Mouse (Mus musculus) megakaryocyte, adult 5-6 weeks (primary cell): ENCODE results near the gene Zfp599. TPM values are rescaled to one million over a fixed set of nuclear protein-coding genes. Genes with fewer than 3 reads are reported as not detected.

ENCODE experiments used
- ATAC-seq: 2 replicates; pipeline ENCODE4 v1.8.0; 2016; ENCODE audit warnings: mild to moderate bottlenecking, inconsistent platforms; ENCODE audit not compliant: poor library complexity, severe bottlenecking
- total RNA-seq, 2 experiments: library from RNA; stranded (forward) in 1 of 2; stranded (reverse) in 1 of 2; fragments of 153-499, 151-499 nt in 1 of 2; fragments of 221-1000, 200-1000 nt in 1 of 2; gene quantifications; 2 replicates each; pipeline versions ENCODE4 v1.2.3 to v1.2.4; 2015 to 2017

Zfp599 gene
- total RNA-seq, 2 experiments from 2014 or later, result 0.33 to 1.8 TPM

- ATAC-seq, result peak; percentile 41
Measured at GRCm38 (mm10) chr9:22224536-22225503, 34.9 kb downstream of the Zfp599 start.

GRCm38 (mm10) chr9:22224066-22224465 lies 35.6 kb downstream of the Zfp599 start:
- ATAC-seq, result no peak

GRCm38 (mm10) chr9:22217858-22218493 lies 41.7 kb downstream of the Zfp599 start:
- ATAC-seq, result no peak

- ATAC-seq, result no peak
Measured at GRCm38 (mm10) chr9:22216705-22217104, 43.0 kb downstream of the Zfp599 start.

- no peak for ATAC-seq
Measured at GRCm38 (mm10) chr9:22214549-22214948, 45.1 kb downstream of the Zfp599 start.

GRCm38 (mm10) chr9:22213785-22214194 lies 45.9 kb downstream of the Zfp599 start:
- no peak for ATAC-seq

Other genes with a start within 250 kb of the Zfp599 start
- gene Elavl3, start 207.9 kb downstream of the Zfp599 start, total RNA-seq (2015), result not detected in 2 replicates
- not detected in 2 replicates for gene Elavl3, start 207.9 kb downstream of the Zfp599 start, total RNA-seq (2017)
- gene Gm49318, start 188.6 kb downstream of the Zfp599 start, total RNA-seq (2015), result not detected in 2 replicates
- not detected in 2 replicates for gene Gm49318, start 188.6 kb downstream of the Zfp599 start, total RNA-seq (2017)
- 4.4 and 6.1 TPM in 2 replicates for gene Zfp653, start 188.5 kb downstream of the Zfp599 start, total RNA-seq (2015)
- gene Zfp653, start 188.5 kb downstream of the Zfp599 start, total RNA-seq (2017), result 6.2 and 8.6 TPM in 2 replicates
- 3.9 and 5.0 TPM in 2 replicates for gene Ecsit, start 174.5 kb downstream of the Zfp599 start, total RNA-seq (2015)
- gene Ecsit, start 174.5 kb downstream of the Zfp599 start, total RNA-seq (2017), result 10.8 and 11.1 TPM in 2 replicates
- gene Cnn1, start 160.7 kb downstream of the Zfp599 start, total RNA-seq (2015), result not detected in 2 replicates
- not detected in 2 replicates for gene Cnn1, start 160.7 kb downstream of the Zfp599 start, total RNA-seq (2017)
- gene Elof1, start 142.7 kb downstream of the Zfp599 start, total RNA-seq (2015), result 85.2 and 95.7 TPM in 2 replicates
- gene Elof1, start 142.7 kb downstream of the Zfp599 start, total RNA-seq (2017), result 29.7 and 42.0 TPM in 2 replicates
- gene Acp5, start 124.2 kb downstream of the Zfp599 start, total RNA-seq (2015), result 5.5 and 10.9 TPM in 2 replicates
- gene Acp5, start 124.2 kb downstream of the Zfp599 start, total RNA-seq (2017), result 4.4 and 6.6 TPM in 2 replicates
- gene Pigyl, start 103.0 kb downstream of the Zfp599 start, total RNA-seq (2015), result 19.7 and 22.1 TPM in 2 replicates
- gene Pigyl, start 103.0 kb downstream of the Zfp599 start, total RNA-seq (2017), result 22.8 and 24.8 TPM in 2 replicates
- gene Zfp872, start 71.8 kb downstream of the Zfp599 start, total RNA-seq (2015), result not detected in 2 replicates
- not detected in 2 replicates for gene Zfp872, start 71.8 kb downstream of the Zfp599 start, total RNA-seq (2017)
- 39.2 and 40.2 TPM in 2 replicates for gene Zfp809, start 34.2 kb downstream of the Zfp599 start, total RNA-seq (2015)
- gene Zfp809, start 34.2 kb downstream of the Zfp599 start, total RNA-seq (2017), result 33.4 and 34.6 TPM in 2 replicates
- 6.2 and 9.1 TPM in 2 replicates for gene Zfp810, start 47.8 kb upstream of the Zfp599 start, total RNA-seq (2015)
- 8.2 and 11.6 TPM in 2 replicates for gene Zfp810, start 47.8 kb upstream of the Zfp599 start, total RNA-seq (2017)
- gene Anln, start 129.3 kb upstream of the Zfp599 start, total RNA-seq (2015), result 100 and 102 TPM in 2 replicates
- gene Anln, start 129.3 kb upstream of the Zfp599 start, total RNA-seq (2017), result 73.3 and 81.7 TPM in 2 replicates
- 2.2 and 2.7 TPM in 2 replicates for gene 9530077C05Rik, start 151.6 kb upstream of the Zfp599 start, total RNA-seq (2015)
- 3.4 and 5.8 TPM in 2 replicates for gene 9530077C05Rik, start 151.6 kb upstream of the Zfp599 start, total RNA-seq (2017)
- not detected in 2 replicates for gene Gm17545, start 194.4 kb upstream of the Zfp599 start, total RNA-seq (2015)
- not detected in 2 replicates for gene Gm17545, start 194.4 kb upstream of the Zfp599 start, total RNA-seq (2017)
- 107 and 118 TPM in 2 replicates for gene Rp9, start 209.8 kb upstream of the Zfp599 start, total RNA-seq (2015)
- 113 and 155 TPM in 2 replicates for gene Rp9, start 209.8 kb upstream of the Zfp599 start, total RNA-seq (2017)
- 7.3 and 12.2 TPM in 2 replicates for gene Bbs9, start 215.8 kb upstream of the Zfp599 start, total RNA-seq (2015)
- gene Bbs9, start 215.8 kb upstream of the Zfp599 start, total RNA-seq (2017), result 8.2 and 13.2 TPM in 2 replicates